Mouse (Mus musculus) limb, embryonic 12.5 days (tissue): ENCODE data around the gene Tm7sf3. TPM values are rescaled to one million over a fixed set of nuclear protein-coding genes. Genes with fewer than 3 reads are reported as not detected.
A peak's percentile ranks its signal among the peaks of the same experiment; 100 is the strongest.

Experiments
- ATAC-seq: fragments of 200-750 bp; cut with Nextera tagmentation; 2 replicates; pipeline ENCODE4 v1.8.0; 2017; ENCODE audit warnings: low read depth, moderate TSS enrichment; ENCODE audit not compliant: insufficient number of reproducible peaks, insufficient read depth, low FRiP score, low TSS enrichment
- H3K27ac ChIP-seq: fragments of 300-500 bp; sonication (generic); 2 replicates; pipeline ENCODE4 v1.5.1; 2016; ENCODE audit warnings: mild to moderate bottlenecking, moderate library complexity
- H3K27me3 ChIP-seq: fragments of 300-500 bp; sonication (generic); 2 replicates; pipeline ENCODE4 v1.6.1; 2016; ENCODE audit warnings: mild to moderate bottlenecking, moderate library complexity
- H3K36me3 ChIP-seq: fragments of 300-500 bp; sonication (generic); 2 replicates; pipeline ENCODE4 v1.6.1; 2016; ENCODE audit warnings: mild to moderate bottlenecking, moderate library complexity
- H3K4me1 ChIP-seq: fragments of 300-500 bp; sonication (generic); replicated peaks from 2 replicates; pipeline ENCODE4 v1.6.1; 2016
- H3K4me2 ChIP-seq: fragments of 300-500 bp; sonication (generic); 2 replicates; pipeline ENCODE4 v1.6.1; 2016; ENCODE audit warnings: mild to moderate bottlenecking, moderate library complexity
- H3K4me3 ChIP-seq: fragments of 300-500 bp; sonication (generic); replicated peaks from 2 replicates; pipeline ENCODE4 v1.5.1; 2016; ENCODE audit warnings: mild to moderate bottlenecking
- H3K9ac ChIP-seq: fragments of 300-500 bp; sonication (generic); replicated peaks from 2 replicates; pipeline ENCODE4 v1.6.1; 2016; ENCODE audit warnings: mild to moderate bottlenecking, moderate library complexity
- H3K9me3 ChIP-seq: fragments of 300-500 bp; sonication (generic); 2 replicates; pipeline ENCODE4 v1.6.1; 2016; ENCODE audit warnings: mild to moderate bottlenecking, moderate library complexity
- WGBS: fragments of 180-500 bp; shearing (Covaris S2); methylation state at CpG from one replicate; pipeline ENCODE4 v1.1.7; 2016; 5-methylcytosine and 5-hydroxymethylcytosine counted together
- polyA plus RNA-seq: library from polyadenylated mRNA; unstranded; fragments of >200 nt; fragmentation: Nextera tagmentation; extraction: Ambion mirVana; gene quantifications from 2 replicates; pipeline ENCODE4 v1.2.1, GENCODE M21; 2016

The Tm7sf3 gene
- polyA plus RNA-seq, 1 experiment from 2014 or later: 34.1 TPM

- Histone ChIP-seq H3K36me3 (no peaks in the 10 kb centered on the region), H3K4me2 (peak overlapping the region; percentile 65), H3K9ac (peak overlapping the region; percentile 81), H3K9me3 (no peaks in the 10 kb centered on the region), H3K4me1 (peaks cover 19% of the 10 kb centered on the region), H3K4me3 (peak overlapping the region; percentile 69), H3K27me3 (no peaks in the 10 kb centered on the region), H3K27ac (peak overlapping the region; percentile 90)
- no peak for ATAC-seq
- 15% methylated on average over 14 of the region's 14 CpGs for WGBS
Measured at GRCm38 (mm10) chr6:146633629-146634014, 9.0 kb downstream of the Tm7sf3 start.

GRCm38 (mm10) chr6:146633097-146633496 is 9.5 kb downstream of the Tm7sf3 start:
- 49% methylated on average over 8 of the region's 8 CpGs for WGBS
- H3K4me1 ChIP-seq: peaks cover 19% of the 10 kb centered on the region
- H3K9me3 ChIP-seq: no peaks in the 10 kb centered on the region
- peak overlapping the region; percentile 69 for H3K4me3 ChIP-seq
- H3K36me3 ChIP-seq: no peaks in the 10 kb centered on the region
- no peaks in the 10 kb centered on the region for H3K27me3 ChIP-seq
- peak overlapping the region; percentile 65 for H3K4me2 ChIP-seq
- peak overlapping the region; percentile 90; the same call in 1 of the 2 replicates for H3K27ac ChIP-seq
- ATAC-seq: no peak
- H3K9ac ChIP-seq: peak overlapping the region; percentile 81; the same call in 1 of the 2 replicates

- Histone ChIP-seq H3K9me3 (no peaks in the 10 kb centered on the region), H3K36me3 (no peaks in the 10 kb centered on the region), H3K4me1 (peaks cover 19% of the 10 kb centered on the region), H3K9ac (no peak overlapping the region), H3K27ac (no peak overlapping the region), H3K4me2 (no peak overlapping the region), H3K4me3 (no peak overlapping the region), H3K27me3 (no peaks in the 10 kb centered on the region)
- no peak for ATAC-seq
- WGBS: 68% methylated on average over 9 of the region's 9 CpGs
Measured at GRCm38 (mm10) chr6:146632403-146632802, 10.2 kb downstream of the Tm7sf3 start.

DNA sequence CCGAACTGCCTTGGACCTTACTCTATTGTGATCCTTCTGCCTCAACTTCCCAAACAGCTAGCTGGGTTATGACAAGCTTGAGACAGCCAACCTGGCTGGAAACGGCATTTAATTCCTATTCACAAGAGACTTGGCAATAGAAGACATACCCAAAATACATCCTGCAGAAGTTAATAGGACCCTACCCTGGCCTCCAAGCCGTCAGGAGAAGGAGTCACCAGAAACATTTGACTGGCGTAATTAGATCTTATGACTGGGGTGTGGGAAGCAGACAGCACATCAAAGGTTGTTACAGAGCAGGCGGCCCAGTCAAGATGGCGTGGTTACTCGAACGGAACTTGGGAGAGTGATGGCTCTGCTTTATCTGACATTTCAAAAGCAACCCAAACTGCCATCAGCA is 10.8 kb downstream of the Tm7sf3 start:
- Histone ChIP-seq H3K4me2 (no peak overlapping the region), H3K27me3 (no peaks in the 10 kb centered on the region), H3K9ac (no peak overlapping the region), H3K27ac (no peak overlapping the region), H3K4me3 (no peak overlapping the region), H3K9me3 (no peaks in the 10 kb centered on the region), H3K36me3 (no peaks in the 10 kb centered on the region), H3K4me1 (peaks cover 19% of the 10 kb centered on the region)
- ATAC-seq: no peak
- WGBS: 39% methylated on average over 8 of the region's 8 CpGs

DNA sequence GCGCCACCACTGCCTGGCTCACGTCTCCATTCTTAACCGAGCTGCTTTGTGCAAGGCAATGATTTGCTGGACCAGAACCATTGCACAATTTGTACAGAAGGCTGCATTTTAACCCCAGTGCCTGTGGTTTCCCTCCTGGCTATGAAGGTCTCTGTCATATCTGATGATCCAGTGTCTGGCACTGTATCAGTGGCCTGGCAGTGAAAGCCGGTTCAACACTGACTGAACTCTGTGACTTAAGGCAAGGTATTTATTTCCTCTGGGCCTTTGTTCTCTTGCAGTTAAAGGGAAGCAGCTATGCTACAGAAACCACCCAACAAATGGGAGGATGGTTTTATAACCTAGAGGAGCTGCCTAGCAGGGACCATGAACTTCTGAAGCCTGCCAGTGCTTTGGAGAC is 11.7 kb downstream of the Tm7sf3 start:
- 80% methylated on average over 4 of the region's 4 CpGs for WGBS
- Histone ChIP-seq H3K27ac (no peak overlapping the region), H3K9me3 (no peaks in the 10 kb centered on the region), H3K27me3 (no peaks in the 10 kb centered on the region), H3K9ac (no peak overlapping the region), H3K4me3 (no peak overlapping the region), H3K4me2 (no peak overlapping the region), H3K36me3 (no peaks in the 10 kb centered on the region), H3K4me1 (peaks cover 19% of the 10 kb centered on the region)
- ATAC-seq: no peak

DNA sequence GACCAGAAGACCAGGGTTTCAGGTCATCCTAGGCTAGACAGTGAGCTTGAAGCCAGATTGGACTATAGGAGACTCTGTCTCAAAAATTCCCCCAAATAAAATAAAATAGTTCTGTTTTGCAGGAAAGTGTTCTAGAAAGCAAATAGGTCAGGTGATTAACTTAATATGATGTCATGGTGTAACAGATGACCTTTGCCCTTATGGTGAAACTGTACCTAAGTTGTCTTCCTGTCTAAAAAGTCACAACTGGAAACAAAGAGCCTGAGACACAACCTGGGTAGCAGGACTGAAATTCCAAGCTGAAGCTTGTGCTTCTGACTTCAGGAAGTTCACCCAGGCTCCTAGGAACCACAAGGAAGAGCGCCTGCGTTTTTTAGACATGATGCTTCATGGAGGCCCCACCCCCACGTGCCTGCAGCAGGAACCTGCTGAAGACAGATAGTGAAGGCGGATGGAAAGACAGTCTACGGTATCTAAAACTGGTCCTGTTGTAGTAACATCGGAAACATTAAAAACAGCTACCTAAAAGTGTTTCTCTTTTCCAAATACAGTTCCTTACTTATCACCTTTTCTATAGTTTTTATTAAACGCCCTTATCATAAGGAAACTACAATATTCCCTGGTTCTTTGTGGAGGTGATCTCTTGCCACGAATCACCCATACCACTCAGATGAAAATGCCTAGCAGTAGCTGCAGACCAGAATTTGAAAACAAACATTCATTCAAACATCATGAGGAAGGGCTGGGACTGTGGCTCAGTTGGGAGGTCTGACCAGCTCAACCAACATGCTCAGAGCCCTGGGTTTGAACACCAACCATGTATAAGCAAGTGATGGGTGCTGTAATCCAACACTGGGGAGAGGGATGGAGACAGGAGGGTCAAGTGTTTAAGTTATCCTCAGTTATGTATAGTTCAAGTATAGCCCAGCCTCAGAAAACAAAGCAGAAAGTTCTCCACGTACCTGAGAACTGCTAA is 12.6 kb downstream of the Tm7sf3 start:
- 80% methylated on average over 9 of the region's 9 CpGs for WGBS
- peaks cover 19% of the 10 kb centered on the region for H3K4me1 ChIP-seq
- H3K9me3 ChIP-seq: no peaks in the 10 kb centered on the region
- no peaks in the 10 kb centered on the region for H3K27me3 ChIP-seq
- peaks cover 3% of the 10 kb centered on the region; the same call in 1 of the 2 replicates for H3K36me3 ChIP-seq
- no peak for ATAC-seq
- no peak overlapping the region for H3K27ac ChIP-seq
- no peak overlapping the region for H3K4me3 ChIP-seq
- no peak overlapping the region for H3K4me2 ChIP-seq
- H3K9ac ChIP-seq: no peak overlapping the region

DNA sequence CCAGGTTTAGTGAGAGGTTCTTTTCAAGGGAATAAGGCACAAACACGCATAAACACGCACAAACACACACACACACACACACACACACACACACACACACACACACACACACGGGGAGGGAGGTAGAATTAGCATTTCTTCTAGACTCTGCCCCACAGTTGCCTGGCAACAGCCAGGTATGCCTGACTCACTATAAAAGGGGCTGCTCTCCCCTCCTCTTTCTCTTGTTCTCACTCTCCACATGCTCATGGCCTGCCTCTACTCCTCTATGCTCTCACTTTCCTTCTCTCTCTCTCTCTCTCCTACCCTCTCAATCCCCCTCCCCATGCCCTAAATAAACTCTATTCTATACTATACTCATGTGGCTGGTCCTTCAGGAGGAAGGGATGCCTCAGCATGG is 14.5 kb downstream of the Tm7sf3 start:
- 0 out of 2 replicates have a peak overlapping the region, but pooled peaks have one; percentile 27 for H3K9ac ChIP-seq
- ATAC-seq: no peak
- H3K9me3 ChIP-seq: no peaks in the 10 kb centered on the region
- no peak overlapping the region for H3K27ac ChIP-seq
- H3K4me2 ChIP-seq: no peak overlapping the region
- H3K36me3 ChIP-seq: peaks cover 18% of the 10 kb centered on the region
- H3K4me1 ChIP-seq: peaks cover 13% of the 10 kb centered on the region
- WGBS: 92% methylated on average over 1 of the region's 3 CpGs
- no peaks in the 10 kb centered on the region for H3K27me3 ChIP-seq
- H3K4me3 ChIP-seq: no peak overlapping the region

DNA sequence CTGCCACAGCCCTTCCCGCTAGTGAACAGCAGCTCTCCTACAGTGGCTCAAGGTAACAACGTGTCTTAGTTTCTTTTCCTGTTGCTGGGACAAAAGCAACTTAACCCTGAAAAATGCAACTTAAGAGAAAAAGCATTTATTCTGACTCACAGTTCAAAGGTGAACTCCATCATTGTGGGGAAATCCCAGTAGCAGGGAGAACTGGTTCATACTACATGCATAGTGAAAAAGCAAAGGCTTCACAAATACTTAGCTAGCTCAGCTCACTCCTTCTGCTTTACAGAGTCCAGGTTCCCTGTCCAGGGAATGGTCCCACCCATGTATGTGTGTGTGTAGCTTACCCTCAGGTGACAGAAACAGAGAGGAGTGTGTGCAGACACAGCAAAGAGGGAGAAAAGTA is 26.0 kb downstream of the Tm7sf3 start:
- no peak overlapping the region for H3K27ac ChIP-seq
- no peak overlapping the region for H3K4me3 ChIP-seq
- H3K4me1 ChIP-seq: no peaks in the 10 kb centered on the region
- H3K36me3 ChIP-seq: peaks cover 96% of the 10 kb centered on the region
- H3K27me3 ChIP-seq: no peaks in the 10 kb centered on the region
- H3K9me3 ChIP-seq: no peaks in the 10 kb centered on the region
- no peak overlapping the region for H3K4me2 ChIP-seq
- WGBS: 93% methylated on average over 2 of the region's 2 CpGs
- H3K9ac ChIP-seq: no peak overlapping the region
- ATAC-seq: no peak

DNA sequence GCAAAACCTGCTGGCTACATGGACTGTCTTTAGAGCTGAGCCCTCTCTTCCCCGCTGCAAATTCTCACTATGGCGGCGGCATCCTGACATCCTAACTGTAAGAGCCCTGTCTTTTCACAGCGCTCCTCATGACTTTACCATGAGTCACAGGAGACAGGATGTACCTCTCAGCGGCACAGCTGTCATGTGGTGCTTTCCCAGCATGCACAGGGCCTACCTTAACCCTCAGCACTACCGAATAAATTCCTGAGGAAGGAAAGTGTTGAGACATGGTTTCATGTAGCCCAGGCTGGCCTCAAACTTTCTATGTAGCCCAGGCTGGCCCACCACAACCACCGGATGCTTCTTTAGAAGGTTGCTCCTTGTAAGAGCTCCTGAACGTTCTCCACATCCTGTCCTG is 26.7 kb downstream of the Tm7sf3 start:
- H3K4me2 ChIP-seq: no peak overlapping the region
- H3K27me3 ChIP-seq: no peaks in the 10 kb centered on the region
- ATAC-seq: no peak
- no peak overlapping the region for H3K9ac ChIP-seq
- no peaks in the 10 kb centered on the region for H3K4me1 ChIP-seq
- H3K27ac ChIP-seq: no peak overlapping the region
- peaks cover 90% of the 10 kb centered on the region for H3K36me3 ChIP-seq
- 93% methylated on average over 8 of the region's 8 CpGs for WGBS
- no peak overlapping the region for H3K4me3 ChIP-seq
- H3K9me3 ChIP-seq: no peaks in the 10 kb centered on the region

- Histone ChIP-seq H3K4me1 (no peaks in the 10 kb centered on the region), H3K27ac (no peak overlapping the region), H3K9ac (no peak overlapping the region), H3K9me3 (no peaks in the 10 kb centered on the region), H3K36me3 (peaks cover 91% of the 10 kb centered on the region), H3K27me3 (no peaks in the 10 kb centered on the region), H3K4me2 (no peak overlapping the region), H3K4me3 (no peak overlapping the region)
- 91% methylated on average over 5 of the region's 5 CpGs for WGBS
- ATAC-seq: no peak
Measured at GRCm38 (mm10) chr6:146614541-146614940, 28.1 kb downstream of the Tm7sf3 start.

- no peaks in the 10 kb centered on the region for H3K9me3 ChIP-seq
- no peak overlapping the region for H3K27ac ChIP-seq
- no peak overlapping the region for H3K4me2 ChIP-seq
- whole genome bisulfite sequencing: 88% methylated on average over 5 of the region's 5 CpGs
- H3K9ac ChIP-seq: no peak overlapping the region
- H3K4me1 ChIP-seq: no peaks in the 10 kb centered on the region
- H3K27me3 ChIP-seq: no peaks in the 10 kb centered on the region
- no peak overlapping the region for H3K4me3 ChIP-seq
- ATAC-seq: no peak
- H3K36me3 ChIP-seq: peaks cover 93% of the 10 kb centered on the region
Measured at GRCm38 (mm10) chr6:146613907-146614306, 28.7 kb downstream of the Tm7sf3 start.
